Mouse (Mus musculus): ENCODE measurements around the gene Bhmt. TPM values are rescaled to one million over a fixed set of nuclear protein-coding genes. Genes with fewer than 3 reads are reported as not detected.
A peak's percentile ranks its signal among the peaks of the same experiment; 100 is the strongest.

Bhmt gene
- polyA plus RNA-seq, 1 experiment from 2014 or later, result 1.7 TPM

GRCm38 (mm10) chr13:93613771-93614170, 24.0 kb downstream of the Bhmt start:
- no peak for DNase-seq (ENCODE audit: low spot score)
- Histone ChIP-seq H3K36me3 (ENCODE audit: control insufficient read depth, insufficient read depth, low read length) (no peaks in the 10 kb centered on the region), H3K9me3 (ENCODE audit: control insufficient read depth, low read length) (no peaks in the 10 kb centered on the region), H3K4me1 (replicated peaks; ENCODE audit: control insufficient read depth, insufficient read depth) (no peaks in the 10 kb centered on the region), H3K9ac (ENCODE audit: low read length) (no peak overlapping the region), H3K27ac (replicated peaks) (no peak overlapping the region), H3K27me3 (ENCODE audit: control insufficient read depth, insufficient read depth, low read length) (no peaks in the 10 kb centered on the region), H3K4me2 (replicated peaks; ENCODE audit: low read depth) (no peak overlapping the region), H3K4me3 (ENCODE audit: low read depth, low read length) (no peak overlapping the region)
- WGBS, result 57% methylated on average over 4 of the region's 4 CpGs
- no peak for ATAC-seq (ENCODE audit: low FRiP score, low TSS enrichment)
- no peak for TF ChIP-seq EP300 (optimal IDR thresholded peaks at IDR 0.05)
- peak; percentile 56 for TF ChIP-seq CTCF (IDR thresholded peaks at IDR 0.05; ENCODE audit: low read depth)

GRCm38 (mm10) chr13:93612660-93613607, 24.8 kb downstream of the Bhmt start:
- Histone ChIP-seq H3K9me3 (ENCODE audit: control insufficient read depth, low read length) (no peaks in the 10 kb centered on the region), H3K4me2 (replicated peaks; ENCODE audit: low read depth) (no peak overlapping the region), H3K9ac (ENCODE audit: low read length) (no peak overlapping the region), H3K27ac (replicated peaks) (peak overlapping the region; percentile 18; the same call in 1 of the 2 replicates), H3K4me1 (replicated peaks; ENCODE audit: control insufficient read depth, insufficient read depth) (no peaks in the 10 kb centered on the region), H3K27me3 (ENCODE audit: control insufficient read depth, insufficient read depth, low read length) (no peaks in the 10 kb centered on the region), H3K4me3 (ENCODE audit: low read depth, low read length) (no peak overlapping the region), H3K36me3 (ENCODE audit: control insufficient read depth, insufficient read depth, low read length) (no peaks in the 10 kb centered on the region)
- peak; percentile 75 for DNase-seq (ENCODE audit: low spot score)
- TF ChIP-seq CTCF (IDR thresholded peaks at IDR 0.05; ENCODE audit: low read depth) (peak; percentile 96), EP300 (optimal IDR thresholded peaks at IDR 0.05) (peak; percentile 43)
- peak; percentile 49 for ATAC-seq (ENCODE audit: low FRiP score, low TSS enrichment)
- WGBS, result 38% methylated on average over 19 of the region's 19 CpGs

GRCm38 (mm10) chr13:93608476-93608875, 29.3 kb downstream of the Bhmt start:
- no peak for ATAC-seq (ENCODE audit: low FRiP score, low TSS enrichment)
- TF ChIP-seq CTCF (IDR thresholded peaks at IDR 0.05; ENCODE audit: low read depth), result no peak
- no peak for TF ChIP-seq EP300 (optimal IDR thresholded peaks at IDR 0.05)
- no peaks in the 10 kb centered on the region for H3K4me1 ChIP-seq (replicated peaks; ENCODE audit: control insufficient read depth, insufficient read depth)
- WGBS, result 63% methylated on average over 2 of the region's 2 CpGs
- no peaks in the 10 kb centered on the region for H3K36me3 ChIP-seq (ENCODE audit: control insufficient read depth, insufficient read depth, low read length)
- no peak overlapping the region for H3K27ac ChIP-seq (replicated peaks)
- no peak overlapping the region for H3K9ac ChIP-seq (ENCODE audit: low read length)
- no peak overlapping the region for H3K4me2 ChIP-seq (replicated peaks; ENCODE audit: low read depth)
- H3K4me3 ChIP-seq (ENCODE audit: low read depth, low read length), result no peak overlapping the region
- DNase-seq (ENCODE audit: low spot score), result no peak
- no peaks in the 10 kb centered on the region for H3K27me3 ChIP-seq (ENCODE audit: control insufficient read depth, insufficient read depth, low read length)
- no peaks in the 10 kb centered on the region for H3K9me3 ChIP-seq (ENCODE audit: control insufficient read depth, low read length)

- no peak for ATAC-seq (ENCODE audit: low FRiP score, low TSS enrichment)
- Histone ChIP-seq H3K4me2 (replicated peaks; ENCODE audit: low read depth) (no peak overlapping the region), H3K36me3 (ENCODE audit: control insufficient read depth, insufficient read depth, low read length) (no peaks in the 10 kb centered on the region), H3K9me3 (ENCODE audit: control insufficient read depth, low read length) (no peaks in the 10 kb centered on the region), H3K27ac (replicated peaks) (no peak overlapping the region), H3K9ac (ENCODE audit: low read length) (no peak overlapping the region), H3K4me3 (ENCODE audit: low read depth, low read length) (no peak overlapping the region), H3K4me1 (replicated peaks; ENCODE audit: control insufficient read depth, insufficient read depth) (no peaks in the 10 kb centered on the region), H3K27me3 (ENCODE audit: control insufficient read depth, insufficient read depth, low read length) (no peaks in the 10 kb centered on the region)
- no peak for DNase-seq (ENCODE audit: low spot score)
- 88% methylated on average over 3 of the region's 3 CpGs for WGBS
- TF ChIP-seq CTCF (IDR thresholded peaks at IDR 0.05; ENCODE audit: low read depth) (no peak), EP300 (optimal IDR thresholded peaks at IDR 0.05) (no peak)
These were observed 30.1 kb downstream of the Bhmt start for GRCm38 (mm10) chr13:93607701-93608100.

GRCm38 (mm10) chr13:93606868-93607578, 30.7 kb downstream of the Bhmt start:
- no peak overlapping the region for H3K4me3 ChIP-seq (ENCODE audit: low read depth, low read length)
- no peaks in the 10 kb centered on the region for H3K27me3 ChIP-seq (ENCODE audit: control insufficient read depth, insufficient read depth, low read length)
- DNase-seq (ENCODE audit: low spot score) (no peak), ATAC-seq (ENCODE audit: low FRiP score, low TSS enrichment) (no peak)
- H3K4me1 ChIP-seq (replicated peaks; ENCODE audit: control insufficient read depth, insufficient read depth), result no peaks in the 10 kb centered on the region
- no peak for TF ChIP-seq EP300 (optimal IDR thresholded peaks at IDR 0.05)
- TF ChIP-seq CTCF (IDR thresholded peaks at IDR 0.05; ENCODE audit: low read depth), result no peak
- WGBS, result 70% methylated on average over 13 of the region's 13 CpGs
- H3K9me3 ChIP-seq (ENCODE audit: control insufficient read depth, low read length), result no peaks in the 10 kb centered on the region
- H3K4me2 ChIP-seq (replicated peaks; ENCODE audit: low read depth), result no peak overlapping the region
- H3K9ac ChIP-seq (ENCODE audit: low read length), result no peak overlapping the region
- no peak overlapping the region for H3K27ac ChIP-seq (replicated peaks)
- no peaks in the 10 kb centered on the region for H3K36me3 ChIP-seq (ENCODE audit: control insufficient read depth, insufficient read depth, low read length)
